1 mouse cellular context compared by ENCODE assay signal in genomic region chr17:29171001-29171772, GRCm38 (mm10).
TF ChIP-seq lines count a peak whose summit lies in the region.

No protein-coding gene starts in this region.

TF ChIP-seq in CH12.LX, 34 proteins besides CTCF, POLR2A, EP300 and RAD21 (continued from another document):
- TF ChIP-seq POLR2AphosphoS2 (IDR thresholded peaks at IDR 0.05; ENCODE audit: low read depth, low read length), result no peak; the same call in 1 of the 2 replicates
- peak; percentile 97 for TF ChIP-seq CHD1 (IDR thresholded peaks at IDR 0.05; ENCODE audit: low read depth, low read length)
- TF ChIP-seq ZC3H11A (IDR thresholded peaks at IDR 0.05; ENCODE audit: low read depth, low read length), result peak; percentile 40; the same call in 1 of the 2 replicates
